Comparison of ENCODE assay signal across 8 mouse cellular contexts in the genomic region with DNA sequence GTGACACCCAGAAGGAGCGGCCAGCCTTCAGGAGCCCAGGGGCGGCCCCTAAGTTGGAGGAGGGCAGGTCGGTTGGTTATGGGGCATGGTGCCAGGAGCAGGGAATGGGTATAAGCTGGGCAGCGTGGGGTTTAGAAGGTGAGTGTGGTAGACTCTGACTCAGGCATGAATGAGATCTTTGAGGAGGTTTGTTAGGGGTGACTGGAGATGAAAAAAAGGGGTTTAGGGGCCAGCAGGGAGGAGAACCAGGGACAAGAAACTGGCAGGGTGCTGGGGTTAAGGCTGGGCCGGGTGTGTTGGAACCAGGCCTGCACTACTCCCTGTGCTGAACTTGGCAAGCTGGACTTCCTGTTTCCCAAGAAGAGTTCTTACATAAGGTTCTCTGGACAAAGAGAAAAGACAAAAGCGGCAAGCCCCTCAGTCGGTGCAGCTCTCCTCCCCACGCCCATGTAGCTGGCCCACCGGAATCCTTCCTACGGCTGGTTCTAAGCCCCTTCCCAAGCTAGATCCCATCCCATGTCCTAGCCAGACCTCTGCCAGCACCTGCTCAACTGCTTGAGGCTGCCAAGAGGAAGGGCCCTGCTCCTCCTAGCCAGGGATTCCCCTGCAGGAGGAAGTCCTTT. TPM values are rescaled to one million over a fixed set of nuclear protein-coding genes. Genes with fewer than 3 reads are reported as not detected.
A peak's percentile ranks its signal among the peaks of the same experiment; 100 is the strongest.
DNase-seq lines count a peak whose midpoint lies in the region; ATAC-seq and TF ChIP-seq lines count a peak whose summit lies in the region.

Gene Tnfsf13 (minus strand): TSS at position 259 of the 623 bp plus-strand sequence.

- peak; percentile 42; the same call in 1 of the 2 replicates for TF ChIP-seq POLR2A in testis, adult 2 months (IDR thresholded peaks at IDR 0.05; ENCODE audit: control insufficient read depth, low read depth, low read length)

- peak within 1 kb of the TSS; percentile 54; the same call in 1 of the 2 replicates for H3K27ac ChIP-seq in embryonic facial prominence, embryonic 12.5 days
- peak within 1 kb of the TSS; percentile 77 for H3K27ac ChIP-seq in heart, embryonic 12.5 days (ENCODE audit: poor library complexity, severe bottlenecking)
- H3K27ac ChIP-seq in kidney, postnatal 0 days: peak within 1 kb of the TSS; percentile 82
- peak within 1 kb of the TSS; percentile 96 for H3K27ac ChIP-seq in testis, adult 2 months (ENCODE audit: control insufficient read depth, insufficient read depth, low read depth, low read length)

- no peak for TF ChIP-seq CTCF in Patski (IDR thresholded peaks at IDR 0.05)
- TF ChIP-seq CTCF in kidney, postnatal 0 days (IDR thresholded peaks at IDR 0.05; ENCODE audit: low read depth): no peak
- no peak for TF ChIP-seq CTCF in testis, adult 2 months (IDR thresholded peaks at IDR 0.05; ENCODE audit: control insufficient read depth, insufficient read depth, insufficient replicate concordance, low read depth, low read length)

- H3K4me2 ChIP-seq in embryonic facial prominence, embryonic 12.5 days (replicated peaks): no peak within 1 kb of the TSS
- H3K4me2 ChIP-seq in heart, embryonic 12.5 days: peak within 1 kb of the TSS; percentile 30; the same call in 1 of the 2 replicates
- peak within 1 kb of the TSS; percentile 3; the same call in 1 of the 2 replicates for H3K4me2 ChIP-seq in kidney, postnatal 0 days (ENCODE audit: low read length)

- no peaks in the 10 kb centered on the region for H3K27me3 ChIP-seq in Patski
- H3K27me3 ChIP-seq in embryonic facial prominence, embryonic 12.5 days: no peaks in the 10 kb centered on the region
- H3K27me3 ChIP-seq in heart, embryonic 12.5 days (replicated peaks): no peaks in the 10 kb centered on the region
- H3K27me3 ChIP-seq in kidney, postnatal 0 days (ENCODE audit: insufficient read depth, low read length): no peaks in the 10 kb centered on the region
- no peaks in the 10 kb centered on the region for H3K27me3 ChIP-seq in testis, adult 2 months (ENCODE audit: control insufficient read depth, insufficient read depth, low read length)

- POLR2A ChIA-PET in Patski (lab: Charles Lee): interaction anchor here (1.9 kb wide), 1 partner anchor 30 kb away, joined by 13 read pairs; no protein-coding TSS in a partner anchor

- H3K36me3 ChIP-seq in embryonic facial prominence, embryonic 12.5 days: no peaks in the 10 kb centered on the region
- H3K36me3 ChIP-seq in heart, embryonic 12.5 days: no peaks in the 10 kb centered on the region
- H3K36me3 ChIP-seq in kidney, postnatal 0 days (ENCODE audit: insufficient read depth, low read length): no peaks in the 10 kb centered on the region
- no peaks in the 10 kb centered on the region for H3K36me3 ChIP-seq in testis, adult 2 months (ENCODE audit: control insufficient read depth, insufficient read depth, low read length)

- CTCF ChIA-PET in Patski (lab: Charles Lee): interaction anchor here (0.6 to 6.2 kb wide), 6 partner anchors 8 to 202 kb away, joined by 3 to 51 read pairs (median 4); no protein-coding TSS in a partner anchor

- DNase-seq in 3134 (ENCODE audit: extremely low read depth, insufficient read length, low spot score) (peak; percentile 93), Patski (ENCODE audit: low read depth, low spot score) (no peak)
- DNase-seq in kidney, postnatal 0 days (ENCODE audit: low spot score): peak; percentile 78
- DNase-seq in lung, postnatal 36 days: peak; percentile 94

- H3K4me3 ChIP-seq in embryonic facial prominence, embryonic 12.5 days: no peak within 1 kb of the TSS
- no peak within 1 kb of the TSS for H3K4me3 ChIP-seq in heart, embryonic 12.5 days
- H3K4me3 ChIP-seq in kidney, postnatal 0 days (replicated peaks; ENCODE audit: low read depth, low read length): no peak within 1 kb of the TSS
- no peak within 1 kb of the TSS for H3K4me3 ChIP-seq in testis, adult 2 months (ENCODE audit: control insufficient read depth, low read depth, low read length)

- ATAC-seq in Patski: peak; percentile 61
- ATAC-seq in embryonic facial prominence, embryonic 12.5 days (ENCODE audit: insufficient number of reproducible peaks, insufficient read depth, low FRiP score, low TSS enrichment): no peak
- no peak for ATAC-seq in heart, embryonic 12.5 days (ENCODE audit: insufficient number of reproducible peaks, low FRiP score)
- no peak for ATAC-seq in kidney, postnatal 0 days (replicated peaks; ENCODE audit: low FRiP score, low read depth)
- ATAC-seq in inflammation-experienced regulatory T-cells, adult 6 months: no peak

- H3K9ac ChIP-seq in embryonic facial prominence, embryonic 12.5 days: 0 out of 2 replicates have a peak within 1 kb of the TSS, but pooled peaks have one; percentile 15
- peak within 1 kb of the TSS; percentile 29; the same call in 1 of the 2 replicates for H3K9ac ChIP-seq in heart, embryonic 12.5 days
- peak within 1 kb of the TSS; percentile 35; the same call in 1 of the 2 replicates for H3K9ac ChIP-seq in kidney, postnatal 0 days (ENCODE audit: low read depth, low read length)

- in situ Hi-C loops in Patski (cut with MboI; ENCODE audit: low pct_unique_long_range_greater_than_20kb): no loop called here

- 73% methylated on average over 10 of the region's 10 CpGs for WGBS in embryonic facial prominence, embryonic 12.5 days
- 64% methylated on average over 10 of the region's 10 CpGs for WGBS in heart, embryonic 12.5 days
- WGBS in kidney, postnatal 0 days: 40% methylated on average over 10 of the region's 10 CpGs

- H3K9me3 ChIP-seq in embryonic facial prominence, embryonic 12.5 days: no peaks in the 10 kb centered on the region
- H3K9me3 ChIP-seq in heart, embryonic 12.5 days (replicated peaks): no peaks in the 10 kb centered on the region
- H3K9me3 ChIP-seq in kidney, postnatal 0 days (replicated peaks; ENCODE audit: low read length): no peaks in the 10 kb centered on the region

- peaks cover 19% of the 10 kb centered on the region for H3K4me1 ChIP-seq in embryonic facial prominence, embryonic 12.5 days
- peaks cover 34% of the 10 kb centered on the region for H3K4me1 ChIP-seq in heart, embryonic 12.5 days (replicated peaks)
- H3K4me1 ChIP-seq in kidney, postnatal 0 days (replicated peaks; ENCODE audit: insufficient read depth, low read length): peaks cover 20% of the 10 kb centered on the region
- H3K4me1 ChIP-seq in testis, adult 2 months (ENCODE audit: control insufficient read depth, insufficient read depth, low read length): peaks cover 9% of the 10 kb centered on the region

RNA-seq across cellular contexts. Expression of gene Tnfsf13, which starts in this region (rescaled TPM):
- polyA plus RNA-seq in Patski (2021): 5.0 TPM
- 0.50 TPM in 2 replicates for polyA plus RNA-seq in embryonic facial prominence, embryonic 12.5 days (2016; fragmentation: Nextera tagmentation; extraction: Ambion mirVana)
- 0.28 and 0.47 TPM in 2 replicates for polyA plus RNA-seq in heart, embryonic 12.5 days (2016; fragmentation: Nextera tagmentation; extraction: Ambion mirVana)
- 0.43 and 0.89 TPM in 2 replicates for polyA plus RNA-seq in kidney, postnatal 0 days (2015; fragmentation: Nextera tagmentation; extraction: Ambion mirVana)
- 4.2 and 5.6 TPM in 2 replicates for polyA plus RNA-seq in testis, adult 2 months (2012; rRNA removed)
- not detected for polyA plus RNA-seq in inflammation-experienced regulatory T-cells, adult 6 months (2017; shearing (Covaris generic))

Comparison
In these comparisons a context has a peak if more than half of its experiments do, and no peak if none do; other contexts are left out.
1. Peak in DNase-seq, H3K27ac ChIP-seq, H3K9ac ChIP-seq and H3K4me2 ChIP-seq in kidney, postnatal 0 days; RNA of the gene not detected or under 1 TPM.